Mouse (Mus musculus): ENCODE measurements around the gene Amn1. TPM values are rescaled to one million over a fixed set of nuclear protein-coding genes. Genes with fewer than 3 reads are reported as not detected.
"Not testable (repeated sequence)": the region's sequence is repeated elsewhere in the genome, so short reads cannot be mapped to it uniquely, and the experiment has no call there.

Amn1 gene
- total RNA-seq, 2 experiments from 2014 or later, result 19.5 to 21.7 TPM

DNA sequence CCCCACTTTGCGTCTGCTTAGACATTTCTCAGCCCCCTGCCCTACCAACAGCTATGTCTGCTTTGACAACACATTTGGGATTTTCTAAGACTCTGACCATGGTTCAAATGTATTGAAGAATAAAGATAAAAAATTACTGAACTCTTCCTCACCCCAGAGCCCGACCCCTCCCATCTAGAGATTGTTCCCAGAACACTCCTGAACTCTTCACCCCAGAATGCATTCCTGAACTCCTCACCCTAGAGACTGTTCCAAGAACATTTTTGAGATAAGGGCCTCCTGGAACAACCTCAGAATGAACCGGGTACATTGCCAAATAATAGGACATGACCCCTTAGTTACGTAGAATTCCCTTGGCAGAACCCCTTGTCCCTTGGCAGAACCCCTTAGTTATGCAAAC lies 21.5 kb downstream of the Amn1 start:
- intact Hi-C loops (cut with DNase I), result not testable (repeated sequence)
- peak in 1 of 2 experiments; percentile 28 for DNase-seq

DNA sequence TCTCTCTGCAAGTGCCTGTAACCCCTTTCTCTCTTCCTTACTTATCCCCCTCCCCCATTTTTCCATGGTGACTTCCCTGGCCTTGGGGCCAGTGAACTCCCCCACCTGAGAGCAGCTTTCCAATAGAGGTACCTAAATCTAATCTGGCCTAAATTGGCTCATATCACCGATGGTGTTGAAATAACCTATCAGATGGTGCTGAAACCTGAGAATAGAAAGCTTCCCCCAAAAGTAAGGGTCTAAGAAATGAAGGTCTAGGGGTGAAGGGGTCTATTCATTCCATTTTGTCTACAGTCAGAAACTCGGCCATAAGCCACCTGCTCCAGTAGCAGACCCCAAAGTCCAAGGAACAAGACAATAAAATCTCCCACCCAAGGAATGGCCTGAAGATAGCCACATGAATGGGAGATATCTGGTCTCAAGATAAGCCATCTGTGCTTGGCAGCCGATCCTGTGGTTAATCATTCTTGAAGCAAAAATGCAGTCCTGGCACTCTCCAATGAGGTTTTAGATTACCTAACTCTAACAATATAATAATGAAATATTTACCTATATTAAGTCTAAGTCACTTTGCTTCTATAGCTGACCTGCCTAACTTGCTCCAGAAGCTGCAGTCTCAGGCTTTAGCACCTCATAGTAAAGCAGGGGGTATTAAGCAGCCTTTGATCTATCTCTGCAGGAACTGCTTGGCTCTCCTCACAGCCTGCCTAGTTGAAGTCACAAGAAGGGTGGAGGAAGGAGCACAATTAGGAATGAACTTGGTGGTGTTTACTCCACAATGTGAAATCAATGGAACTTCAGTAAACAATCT lies 33.3 kb downstream of the Amn1 start:
- intact Hi-C loops (cut with DNase I), result no loop called here
- no peak for DNase-seq

DNA sequence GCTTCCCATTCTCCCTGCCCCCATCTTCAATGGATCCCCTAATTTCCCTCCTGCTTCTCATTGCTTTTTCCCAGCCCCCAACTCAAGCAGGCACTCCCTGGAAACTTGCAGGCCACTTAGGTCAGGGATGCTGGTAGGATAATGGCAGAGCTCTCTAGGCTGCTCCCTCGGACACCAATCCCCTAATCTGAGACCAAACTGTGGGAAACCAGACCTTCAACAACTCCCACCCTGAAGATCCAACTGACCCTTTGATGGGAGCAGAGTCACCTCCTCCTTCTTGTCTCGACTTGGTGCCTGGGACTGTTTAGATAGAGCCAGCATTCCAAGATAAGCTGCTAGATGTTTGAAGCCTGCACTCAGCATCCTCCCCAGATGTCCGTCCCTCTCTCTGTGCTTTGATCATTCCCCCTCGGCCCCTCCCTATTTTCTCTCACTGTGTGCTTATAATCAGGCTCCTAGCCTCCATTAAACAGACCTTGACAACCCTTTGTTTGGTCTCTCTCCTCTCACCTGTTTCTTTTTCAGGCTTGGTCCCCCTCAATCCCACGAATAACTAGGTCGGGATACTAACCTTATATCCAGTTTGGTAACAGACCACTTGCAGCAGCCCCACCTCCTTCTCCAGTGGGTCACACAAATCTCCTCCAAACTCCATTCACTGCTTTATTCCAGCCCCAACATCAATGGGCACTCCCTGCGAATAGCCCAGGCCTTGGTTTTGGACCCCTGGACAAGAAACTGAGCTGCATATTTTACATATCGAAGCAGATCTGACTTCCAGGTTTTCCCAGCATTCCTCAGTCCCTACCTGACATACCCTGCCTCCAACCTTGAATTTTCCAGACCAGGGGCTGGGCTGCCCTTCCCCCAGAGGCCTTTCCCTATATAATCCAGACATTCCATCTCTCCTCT lies 34.1 kb downstream of the Amn1 start:
- DNase-seq, result no peak
- intact Hi-C loops (cut with DNase I), result no loop called here

DNA sequence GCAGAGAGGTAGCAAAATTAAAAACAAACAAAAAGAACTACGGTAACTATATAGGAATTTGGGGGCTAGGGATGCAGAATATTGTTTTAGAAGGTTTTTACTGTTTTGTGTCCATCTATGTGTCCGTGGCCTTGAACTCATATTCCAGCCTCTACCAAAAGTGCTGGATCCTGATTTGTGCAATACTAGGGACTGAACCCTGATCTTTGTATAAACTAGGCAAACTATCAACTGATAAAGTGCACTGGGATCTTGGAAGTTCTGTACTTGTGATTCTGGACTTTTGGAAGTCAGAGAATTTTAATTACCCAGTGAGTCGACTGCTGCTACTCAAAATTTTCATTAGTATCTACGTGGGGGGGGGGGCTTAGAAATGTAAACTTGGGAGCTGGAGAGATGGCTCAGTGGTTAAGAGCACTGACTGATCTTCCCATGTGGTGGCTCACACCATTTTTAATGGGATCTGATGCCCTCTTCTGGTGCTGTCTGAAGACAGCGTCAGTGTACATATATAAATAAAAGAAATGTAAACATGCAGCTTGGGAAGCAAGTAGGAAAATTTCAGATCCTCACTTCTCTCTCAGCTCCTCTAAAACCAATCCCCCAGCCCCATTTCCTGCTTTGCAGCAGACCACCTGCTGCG lies 34.9 kb downstream of the Amn1 start:
- intact Hi-C loops (cut with DNase I), result no loop called here

DNA sequence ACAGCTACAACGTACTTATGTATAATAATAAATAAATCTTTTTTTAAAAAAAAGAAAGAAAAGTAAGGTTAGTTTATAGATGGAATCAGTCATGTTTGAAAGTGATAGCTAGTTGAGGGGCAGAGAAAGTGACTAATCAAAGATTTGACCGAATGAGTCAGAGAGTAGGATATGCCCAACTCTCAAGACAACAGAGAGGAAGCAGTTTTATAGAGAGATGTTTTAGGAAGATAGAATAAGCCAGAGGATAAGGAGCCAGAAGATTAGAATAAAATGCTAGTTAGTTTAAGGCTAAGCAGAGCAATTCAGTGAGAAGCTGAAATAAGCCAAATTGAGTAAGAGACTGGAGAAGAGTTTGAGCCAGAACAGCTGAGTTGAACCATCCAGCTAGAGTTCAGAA lies 36.4 kb downstream of the Amn1 start:
- intact Hi-C loops (cut with DNase I), result no loop called here
- no peak for DNase-seq

More for the DNA sequence above, 34.9 kb downstream of the Amn1 start:
- no peak for DNase-seq

DNA sequence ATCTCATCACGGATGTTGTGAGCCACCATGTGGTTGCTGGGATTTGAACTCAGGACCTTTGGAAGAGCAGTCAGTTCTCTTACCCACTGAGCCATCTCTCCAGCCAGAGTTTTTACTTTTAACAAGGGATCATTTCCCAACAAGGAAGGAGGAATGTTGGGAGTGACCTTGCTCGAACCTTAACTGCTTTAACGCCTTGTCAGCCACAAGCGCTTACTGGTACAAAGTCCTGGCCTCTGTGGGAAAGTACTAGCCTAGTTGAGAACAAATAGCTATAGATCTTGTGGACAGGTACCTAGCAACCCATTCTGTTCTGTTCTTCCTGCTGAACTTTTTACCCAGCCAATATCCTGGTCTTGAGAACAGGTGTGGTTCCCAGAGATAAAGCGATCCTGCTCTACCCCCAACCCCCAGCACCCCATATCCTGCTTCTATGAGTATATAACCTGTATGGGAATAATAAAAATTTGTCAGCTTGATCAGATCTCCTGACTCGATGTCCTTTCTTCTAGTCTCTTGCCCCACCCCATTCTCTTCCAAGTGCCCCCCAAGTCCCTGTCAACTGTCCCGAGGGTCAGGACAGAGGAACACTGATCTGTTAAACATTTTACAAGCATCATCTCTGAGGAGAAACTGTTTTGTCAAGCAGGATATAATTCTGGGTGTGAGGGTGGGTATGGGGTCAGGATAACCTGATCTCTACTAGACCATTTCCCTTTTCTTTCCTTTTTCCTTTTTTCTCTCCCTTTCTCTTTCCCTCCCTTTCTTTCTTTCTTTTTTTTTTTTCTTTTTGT lies 39.9 kb downstream of the Amn1 start:
- intact Hi-C loops (cut with DNase I), result no loop called here
- DNase-seq, result no peak

DNA sequence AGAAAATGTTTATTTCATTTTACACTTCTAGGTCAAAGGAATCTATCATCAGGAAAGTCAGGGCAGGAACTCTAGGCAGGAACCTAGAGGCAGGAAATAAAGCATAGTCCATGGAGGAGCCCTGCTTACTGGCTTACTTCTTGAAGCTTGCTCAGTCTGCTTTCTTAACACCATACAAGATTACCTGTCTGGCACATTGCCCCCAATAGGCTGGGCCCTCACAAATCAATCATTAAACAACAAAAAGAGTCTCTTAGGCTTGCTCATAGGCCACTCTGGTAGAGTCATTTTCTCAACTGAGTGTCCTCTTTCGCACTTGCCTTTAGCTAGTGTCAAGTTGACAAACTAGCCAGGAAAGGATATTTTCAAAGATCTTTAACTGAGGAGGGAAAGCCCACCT lies 43.4 kb downstream of the Amn1 start:
- DNase-seq, result no peak
- intact Hi-C loops (cut with DNase I), result loop anchor here (2.0 kb wide), 1 partner anchor 18 kb away; no protein-coding TSS in a partner anchor

DNA sequence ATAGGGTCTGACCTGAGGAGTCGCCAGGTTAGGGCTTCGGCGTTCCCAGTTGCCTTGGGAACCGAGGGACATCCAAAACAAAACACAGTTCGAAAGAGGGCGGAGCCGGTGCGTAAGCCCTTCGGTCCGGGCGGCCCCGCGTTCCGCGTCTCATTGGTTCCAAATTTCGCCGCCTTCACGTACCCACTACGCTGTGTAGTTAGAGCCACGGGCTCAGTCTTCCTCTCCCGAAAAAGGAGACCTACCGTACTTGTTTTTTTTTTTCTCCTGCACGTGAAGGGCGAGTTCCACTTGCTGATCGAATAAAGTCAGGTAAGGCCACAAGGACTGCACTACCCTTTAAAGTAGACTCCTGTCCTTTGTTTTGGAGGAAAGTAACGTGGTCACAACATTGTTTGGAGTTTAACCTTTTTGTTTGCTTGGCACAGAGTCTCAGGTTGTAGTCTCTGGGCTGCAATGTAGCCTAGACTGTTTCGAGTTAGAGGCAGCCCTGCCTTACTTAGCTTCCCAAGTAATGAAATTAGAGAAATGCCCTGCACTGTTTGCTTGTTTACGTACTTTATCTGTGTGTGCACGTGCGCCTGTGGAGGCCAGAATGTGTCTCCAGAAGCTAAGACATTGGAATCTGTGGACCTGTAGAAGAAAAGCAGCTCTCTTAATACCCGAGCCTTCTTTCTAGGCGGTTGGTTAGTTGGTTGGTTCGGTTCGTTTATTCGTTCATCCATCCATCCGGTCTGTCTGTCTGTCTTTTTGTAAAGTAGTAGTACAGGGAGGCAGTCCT lies 46.9 kb downstream of the Amn1 start:
- intact Hi-C loops (cut with DNase I), result no loop called here
- peak; percentile 82 to 88 for DNase-seq

DNA sequence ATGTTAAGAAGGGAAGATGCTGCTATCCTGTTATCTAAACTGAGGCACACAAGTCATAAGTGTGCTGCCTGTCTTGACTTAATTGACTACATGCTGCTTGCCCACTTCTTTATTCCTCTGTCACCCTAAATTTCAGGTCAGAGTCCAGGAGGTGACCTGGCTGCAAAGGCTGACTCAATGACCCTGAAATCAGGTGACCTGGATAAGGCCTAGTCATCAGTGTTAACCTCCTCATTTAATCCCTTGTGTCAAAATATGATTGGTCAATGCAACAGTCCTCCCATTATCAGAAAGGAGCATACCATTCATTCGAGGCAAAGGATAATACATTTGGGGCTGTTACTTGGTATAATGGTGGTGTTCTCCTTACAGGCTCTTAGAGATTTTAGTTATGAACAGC lies 49.0 kb downstream of the Amn1 start, which contains the start of gene Etfbkmt:
Etfbkmt (plus strand) TSS at position 379 of the 400 bp plus-strand sequence.
- intact Hi-C loops (cut with DNase I), result no loop called here
- DNase-seq, result no peak

DNA sequence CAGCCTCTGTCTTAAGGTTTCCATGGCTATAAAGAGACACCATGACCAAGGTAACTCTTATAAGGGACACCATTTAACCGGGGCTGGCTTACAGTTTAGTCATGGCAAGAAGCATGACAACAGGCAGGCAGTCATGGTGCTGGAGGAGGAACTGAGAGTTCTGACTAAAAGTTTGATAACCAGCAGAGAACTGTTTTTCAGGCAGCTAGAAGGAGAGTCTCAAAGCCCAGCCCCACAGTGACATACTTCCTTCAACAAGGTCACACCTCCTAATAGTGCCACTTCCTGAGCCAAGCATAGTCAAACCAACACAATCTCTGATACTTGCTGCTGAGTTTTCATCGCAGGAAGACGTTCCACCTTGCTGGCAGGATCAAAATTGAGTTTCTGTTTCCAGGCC lies 49.5 kb downstream of the Amn1 start:
- intact Hi-C loops (cut with DNase I), result no loop called here
- no peak for DNase-seq

DNA sequence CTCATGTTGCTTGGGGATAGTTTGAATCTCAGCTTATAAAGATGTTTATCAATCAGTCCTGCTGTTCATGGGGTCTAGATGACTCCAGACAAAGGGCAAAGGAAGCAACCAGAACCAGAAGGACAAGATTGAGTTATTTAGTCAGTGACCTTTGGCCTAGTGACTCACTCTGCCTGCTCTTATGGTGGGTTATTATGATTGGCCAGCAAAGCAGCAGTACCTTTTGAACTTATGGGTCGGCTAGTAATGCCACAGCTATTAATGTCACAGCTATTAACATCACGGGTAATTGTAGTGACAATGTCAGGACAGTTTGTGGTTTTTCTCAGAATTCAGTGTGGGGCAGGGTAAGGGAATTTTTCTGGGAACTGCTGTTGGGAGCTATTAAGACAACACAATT lies 50.6 kb downstream of the Amn1 start:
- intact Hi-C loops (cut with DNase I), result no loop called here

DNA sequence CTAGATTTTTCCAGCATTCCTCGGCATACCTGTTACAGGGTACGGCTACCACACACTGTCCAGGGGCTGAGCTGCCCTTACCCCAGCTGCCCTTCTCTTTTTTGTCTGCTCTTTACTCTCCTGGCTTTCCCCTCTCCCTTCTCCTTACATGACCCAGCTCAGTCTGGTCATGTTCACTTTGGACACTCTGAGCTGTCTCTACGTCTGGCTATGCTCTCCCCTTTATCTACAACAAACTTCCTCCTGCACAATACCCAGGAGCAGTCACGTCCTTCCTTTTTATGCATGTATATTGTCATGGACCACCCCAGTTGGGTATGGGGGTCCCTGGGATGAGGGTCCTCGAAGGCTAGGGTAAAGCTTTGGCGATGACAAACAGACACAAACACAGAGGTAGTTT lies 52.9 kb downstream of the Amn1 start:
- intact Hi-C loops (cut with DNase I), result no loop called here
- DNase-seq, result no peak

More for the DNA sequence above, 50.6 kb downstream of the Amn1 start:
- DNase-seq, result no peak

DNA sequence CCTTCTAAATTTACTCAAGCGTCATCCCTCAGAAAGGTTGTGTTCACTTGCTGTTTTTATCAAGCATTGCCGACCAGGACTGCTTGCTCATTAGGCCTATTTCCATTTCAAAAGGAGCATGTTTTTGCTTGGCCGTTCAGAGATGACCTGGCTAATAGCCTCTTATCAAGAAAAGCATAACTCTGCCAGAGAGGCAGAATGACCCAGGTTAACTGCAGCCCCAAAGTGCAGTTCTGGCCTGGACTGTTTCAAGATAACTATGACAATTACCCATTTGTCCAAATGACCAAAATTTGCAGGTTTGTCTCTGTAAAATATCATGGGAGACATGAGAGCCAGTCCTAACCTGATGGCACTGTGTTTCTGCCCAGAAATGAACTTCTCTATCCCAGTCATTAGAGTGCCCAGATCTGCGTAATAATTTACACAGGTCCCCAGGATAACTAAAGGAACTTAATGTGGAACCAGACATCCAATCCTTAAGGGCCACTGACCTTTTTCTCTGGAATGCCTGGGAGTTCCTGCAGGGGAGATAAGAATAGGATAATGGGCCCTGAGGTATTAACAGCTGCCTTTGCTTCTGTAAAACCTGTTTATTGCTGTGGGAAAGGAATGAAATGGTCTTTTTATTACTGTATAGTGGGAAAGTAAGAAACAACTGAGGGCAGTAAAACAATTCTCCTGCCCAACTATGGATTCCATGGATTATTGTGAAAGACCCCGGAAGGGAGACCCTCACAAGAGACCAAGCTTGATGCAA lies 53.9 kb downstream of the Amn1 start:
- intact Hi-C loops (cut with DNase I), result no loop called here

DNA sequence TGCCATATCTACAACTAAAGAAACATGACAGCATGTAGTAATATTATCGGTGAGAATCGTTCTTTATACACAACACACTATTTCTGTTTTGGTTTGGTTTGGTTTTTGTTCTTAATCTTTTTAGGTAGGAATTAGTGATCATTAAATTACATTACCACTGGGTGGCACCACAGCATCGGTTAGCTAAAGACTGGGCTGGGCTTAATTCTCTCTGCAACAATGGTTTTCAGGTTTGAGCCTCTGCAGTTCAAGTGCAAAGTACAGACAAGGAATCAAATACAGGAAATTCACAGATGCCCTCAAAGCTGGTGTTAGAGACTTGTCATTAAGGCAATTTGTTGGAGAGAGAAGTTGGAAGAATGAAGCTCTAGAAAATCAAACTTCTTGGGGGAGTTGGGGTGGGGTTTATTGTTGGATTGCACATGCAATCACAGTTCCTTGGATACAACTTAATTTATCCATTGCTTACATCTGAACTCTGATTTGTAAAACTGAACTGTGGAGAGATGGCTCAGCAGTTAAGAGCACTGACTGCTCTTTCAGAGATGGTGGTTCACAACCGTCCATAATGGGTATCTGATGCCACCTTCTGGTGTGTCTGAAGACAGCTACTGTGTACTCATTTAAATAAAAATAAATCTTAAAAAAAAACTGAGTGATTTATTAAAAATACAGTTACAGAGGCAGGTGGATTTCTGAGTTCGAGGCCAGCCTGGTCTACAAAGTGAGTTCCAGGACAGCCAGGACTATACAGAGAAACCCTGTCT lies 56.0 kb downstream of the Amn1 start:
- intact Hi-C loops (cut with DNase I), result loop anchor here (1.0 kb wide), 1 partner anchor 243 kb away; no protein-coding TSS in a partner anchor
- peak; percentile 21 to 56 for DNase-seq

More for the DNA sequence above, 53.9 kb downstream of the Amn1 start:
- no peak for DNase-seq

DNA sequence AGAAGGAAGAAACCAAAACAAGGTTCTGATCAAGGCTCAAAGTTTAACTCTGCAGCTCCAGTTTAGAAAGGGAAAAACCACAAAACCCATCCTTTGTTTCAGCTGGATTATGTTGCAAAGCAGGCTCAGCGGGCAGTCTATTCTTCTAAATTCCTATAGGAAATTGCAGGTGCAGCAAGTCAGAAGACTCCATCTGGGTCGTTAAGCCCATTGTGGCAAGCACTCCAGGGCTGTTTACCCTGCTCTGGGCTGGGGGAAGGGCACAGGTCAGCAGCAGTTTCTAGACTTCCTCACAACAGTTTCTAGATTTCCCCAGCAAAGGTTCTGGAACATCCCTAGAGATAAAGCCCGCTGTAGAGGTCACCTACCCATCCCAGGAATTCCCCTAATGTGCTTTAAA lies 57.4 kb downstream of the Amn1 start:
- DNase-seq, result no peak
- intact Hi-C loops (cut with DNase I), result no loop called here

DNA sequence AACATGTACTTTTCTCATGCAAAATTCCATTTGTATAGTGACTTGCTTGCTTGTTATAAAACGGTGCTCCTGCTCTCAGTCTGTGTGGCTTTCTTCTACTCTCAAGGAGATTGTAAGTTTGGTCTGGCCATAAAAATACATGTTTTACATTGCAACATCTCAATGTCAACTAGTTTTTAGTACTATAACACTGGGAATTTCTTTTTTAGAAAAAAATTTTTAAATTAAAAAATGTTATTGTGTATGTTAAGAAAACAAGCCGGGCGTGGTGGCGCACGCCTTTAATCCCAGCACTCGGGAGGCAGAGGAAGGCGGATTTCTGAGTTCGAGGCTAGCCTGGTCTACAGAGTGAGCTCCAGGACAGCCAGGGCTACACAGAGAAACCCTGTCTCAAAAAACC lies 58.6 kb downstream of the Amn1 start, which contains the start of gene Gm10203:
Gm10203 (plus strand) TSS at position 301 of the 400 bp plus-strand sequence.
- DNase-seq; intact Hi-C loops (cut with DNase I): not testable (repeated sequence)

DNA sequence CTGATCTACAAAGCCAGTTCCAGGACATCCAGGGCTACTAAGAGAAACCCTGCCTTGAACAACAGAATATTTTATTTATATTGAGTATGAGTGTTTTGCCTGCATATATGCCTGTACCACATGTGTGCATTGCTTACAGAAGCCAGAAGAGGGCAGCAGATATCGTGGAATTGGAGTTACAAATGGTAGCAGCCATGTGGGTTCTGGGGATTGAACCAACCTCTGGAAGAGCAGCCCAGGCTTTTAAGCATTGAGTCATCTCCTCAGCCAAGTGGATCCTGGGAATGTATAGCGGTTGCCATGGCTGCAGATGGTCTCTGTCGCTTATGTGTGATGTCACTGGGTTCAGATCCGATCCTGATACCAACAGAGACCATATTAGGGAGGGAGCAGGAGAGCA lies 61.8 kb downstream of the Amn1 start:
- intact Hi-C loops (cut with DNase I), result no loop called here

DNA sequence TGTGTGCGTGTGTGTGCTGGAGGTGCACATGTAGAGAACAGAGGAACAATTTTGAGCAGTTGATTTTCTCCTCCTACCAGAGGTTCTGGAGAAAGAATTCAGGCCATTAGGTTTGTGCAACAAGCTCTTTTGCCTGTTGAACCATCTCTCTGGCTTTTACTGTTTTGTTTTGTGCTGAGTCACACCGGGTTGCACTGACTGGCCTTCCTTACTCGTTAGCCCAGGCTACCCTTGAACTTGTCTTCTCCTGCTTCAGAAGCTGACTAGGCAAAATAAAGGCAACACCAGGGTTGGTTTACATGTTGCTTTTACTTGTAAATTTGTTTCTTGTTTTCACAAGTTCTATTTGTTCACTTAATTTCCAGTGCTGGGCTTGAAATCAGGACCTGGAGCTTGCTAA lies 65.5 kb downstream of the Amn1 start:
- intact Hi-C loops (cut with DNase I), result no loop called here
- no peak for DNase-seq

More for the DNA sequence above, 61.8 kb downstream of the Amn1 start:
- peak; percentile 25 to 55 for DNase-seq
